Mouse (Mus musculus) MEL (cell line): ENCODE data around the gene Rgl3. TPM values are rescaled to one million over a fixed set of nuclear protein-coding genes. Genes with fewer than 3 reads are reported as not detected.

Experiments
- DNase-seq: peaks from one replicate; pipeline ENCODE4 v3.0.0; 2011; ENCODE audit warnings: low read depth, low spot score
- H3K27ac ChIP-seq: 2 replicates; pipeline ENCODE4 v1.5.1; 2012; ENCODE audit warnings: low read depth, mild to moderate bottlenecking, control low read depth, low read length, moderate library complexity; ENCODE audit not compliant: control insufficient read depth
- H3K27me3 ChIP-seq, 2 experiments: fragments of 150-350 bp in 1 of 2; sonication (generic) in 1 of 2; 2 replicates each; pipeline ENCODE4 v1.6.1; 2012; ENCODE audit warnings: low read length in 2 of 2, mild to moderate bottlenecking in 2 of 2, improper control_type of control experiment in 1 of 2, moderate library complexity in 1 of 2; ENCODE audit not compliant: insufficient read depth in 2 of 2, control insufficient read depth in 1 of 2
- H3K36me3 ChIP-seq, 2 experiments: 2 replicates each; pipeline ENCODE4 v1.6.1; 2012 to 2014; ENCODE audit warnings: low read length in 2 of 2, improper control_type of control experiment in 1 of 2, inconsistent platforms in 1 of 2, mild to moderate bottlenecking in 1 of 2; ENCODE audit not compliant: insufficient read depth in 2 of 2, control insufficient read depth in 1 of 2
- H3K4me1 ChIP-seq, 2 experiments: fragments of 150-350 bp in 1 of 2; sonication (generic) in 1 of 2; 2 replicates each; pipeline ENCODE4 v1.6.1; 2012; ENCODE audit warnings: low read length in 2 of 2, improper control_type of control experiment in 1 of 2, mild to moderate bottlenecking in 1 of 2; ENCODE audit not compliant: insufficient read depth in 2 of 2, control insufficient read depth in 1 of 2
- H3K4me3 ChIP-seq, 2 experiments: fragments of 150-350 bp in 1 of 2; sonication (generic) in 1 of 2; 2 replicates each; pipeline ENCODE4 v1.5.1; 2012; ENCODE audit warnings: low read depth in 2 of 2, low read length in 2 of 2, mild to moderate bottlenecking in 2 of 2, moderate library complexity in 2 of 2, control low read depth in 1 of 2, improper control_type of control experiment in 1 of 2; ENCODE audit not compliant: control insufficient read depth in 1 of 2, insufficient read depth in 1 of 2
- H3K79me2 ChIP-seq: 2 replicates; pipeline ENCODE4 v1.6.1; 2012; ENCODE audit warnings: mild to moderate bottlenecking, low read length, moderate library complexity; ENCODE audit not compliant: control insufficient read depth, poor library complexity, insufficient read depth
- H3K9ac ChIP-seq: 2 replicates; pipeline ENCODE4 v1.6.1; 2012; ENCODE audit warnings: low read depth, mild to moderate bottlenecking, control low read depth, low read length, moderate library complexity; ENCODE audit not compliant: control insufficient read depth, poor library complexity, severe bottlenecking
- H3K9me3 ChIP-seq: fragments of 150-350 bp; sonication (generic); replicated peaks from 2 replicates; pipeline ENCODE4 v1.6.1; 2012; ENCODE audit warnings: mild to moderate bottlenecking, low read length, improper control_type of control experiment, moderate library complexity; ENCODE audit not compliant: insufficient read depth
- BHLHE40 ChIP-seq: IDR thresholded peaks from 2 replicates; pipeline ENCODE4 v1.6.1; 2012; ENCODE audit warnings: low read depth, mild to moderate bottlenecking, inconsistent platforms, low read length, improper control_type of control experiment, borderline replicate concordance
- CHD1 ChIP-seq: IDR thresholded peaks from 2 replicates; pipeline ENCODE4 v1.6.1; 2012; ENCODE audit warnings: low read depth, mild to moderate bottlenecking, inconsistent platforms, low read length, improper control_type of control experiment
- ELF1 ChIP-seq: IDR thresholded peaks from 2 replicates; pipeline ENCODE4 v1.6.1; 2014; ENCODE audit warnings: low read depth, mild to moderate bottlenecking, inconsistent platforms, low read length, improper control_type of control experiment, moderate library complexity
- EP300 ChIP-seq, 2 experiments: IDR thresholded peaks; 2 replicates each; pipeline ENCODE4 v1.6.1; 2011; ENCODE audit warnings: improper control_type of control experiment in 2 of 2, low read length in 2 of 2, low read depth in 1 of 2, mild to moderate bottlenecking in 1 of 2
- ETS1 ChIP-seq: IDR thresholded peaks from 2 replicates; pipeline ENCODE4 v1.6.1; 2012; ENCODE audit warnings: low read depth, mild to moderate bottlenecking, inconsistent platforms, low read length, improper control_type of control experiment, moderate library complexity
- HCFC1 ChIP-seq: IDR thresholded peaks from 2 replicates; pipeline ENCODE4 v1.6.1; 2012; ENCODE audit warnings: low read depth, mild to moderate bottlenecking, inconsistent platforms, low read length, improper control_type of control experiment, moderate library complexity
- MAX ChIP-seq: IDR thresholded peaks from 2 replicates; pipeline ENCODE4 v1.6.1; 2011; ENCODE audit warnings: low read length, improper control_type of control experiment
- MXI1 ChIP-seq: IDR thresholded peaks from 2 replicates; pipeline ENCODE4 v1.6.1; 2011; ENCODE audit warnings: mild to moderate bottlenecking, low read depth, low read length, improper control_type of control experiment
- MYB ChIP-seq: IDR thresholded peaks from 2 replicates; pipeline ENCODE4 v1.6.1; 2011; ENCODE audit warnings: mild to moderate bottlenecking, low read depth, low read length, improper control_type of control experiment
- MYC ChIP-seq: IDR thresholded peaks from 2 replicates; pipeline ENCODE4 v1.6.1; 2011; ENCODE audit warnings: low read depth, mild to moderate bottlenecking, low read length, improper control_type of control experiment, moderate library complexity
- NRF1 ChIP-seq: IDR thresholded peaks from 2 replicates; pipeline ENCODE4 v1.6.1; 2014; ENCODE audit warnings: low read depth, mild to moderate bottlenecking, inconsistent platforms, low read length, improper control_type of control experiment, moderate library complexity; ENCODE audit not compliant: poor library complexity, insufficient read depth, severe bottlenecking
- POLR2AphosphoS5 ChIP-seq: IDR thresholded peaks from 2 replicates; pipeline ENCODE4 v1.6.1; 2012; ENCODE audit warnings: low read depth, borderline replicate concordance, mild to moderate bottlenecking, inconsistent platforms, low read length, moderate library complexity, mixed read lengths
- RAD21 ChIP-seq: IDR thresholded peaks from 2 replicates; pipeline ENCODE4 v1.6.1; 2011; ENCODE audit warnings: mild to moderate bottlenecking, low read depth, low read length, improper control_type of control experiment
- RCOR1 ChIP-seq: IDR thresholded peaks from 2 replicates; pipeline ENCODE4 v1.6.1; 2012; ENCODE audit warnings: low read depth, mild to moderate bottlenecking, inconsistent platforms, low read length, improper control_type of control experiment
- TBP ChIP-seq: IDR thresholded peaks from 2 replicates; pipeline ENCODE4 v1.8.0; 2011; ENCODE audit warnings: low read depth, low read length, improper control_type of control experiment
- TCF12 ChIP-seq: IDR thresholded peaks from 2 replicates; pipeline ENCODE4 v1.6.1; 2014; ENCODE audit warnings: low read depth, mild to moderate bottlenecking, inconsistent platforms, low read length, improper control_type of control experiment, moderate library complexity
- UBTF ChIP-seq: IDR thresholded peaks from 2 replicates; pipeline ENCODE4 v1.6.1; 2012; ENCODE audit warnings: low read depth, mild to moderate bottlenecking, inconsistent platforms, low read length, improper control_type of control experiment, moderate library complexity, borderline replicate concordance; ENCODE audit not compliant: insufficient read depth
- USF1 ChIP-seq: IDR thresholded peaks from 2 replicates; pipeline ENCODE4 v1.6.1; 2014; ENCODE audit warnings: low read depth, mild to moderate bottlenecking, inconsistent platforms, low read length, improper control_type of control experiment, moderate library complexity
- USF2 ChIP-seq, 2 experiments: IDR thresholded peaks; 2 replicates each; pipeline ENCODE4 v1.6.1; 2011 to 2012; ENCODE audit warnings: improper control_type of control experiment in 2 of 2, low read length in 2 of 2, borderline replicate concordance in 1 of 2, inconsistent platforms in 1 of 2, low read depth in 1 of 2, mild to moderate bottlenecking in 1 of 2; ENCODE audit not compliant: insufficient read depth in 1 of 2
- ZC3H11A ChIP-seq: IDR thresholded peaks from 2 replicates; pipeline ENCODE4 v1.6.1; 2012; ENCODE audit warnings: low read depth, mild to moderate bottlenecking, inconsistent platforms, low read length, improper control_type of control experiment
- polyA plus RNA-seq, 2 experiments: library from polyadenylated mRNA; stranded (reverse) in 1 of 2; unstranded in 1 of 2; fragments of >175 nt in 1 of 2; fragments of >200 nt in 1 of 2; gene quantifications; 2 replicates each; pipeline versions ENCODE4 v1.2.1 to v1.2.4; 2012; ENCODE audit warnings: low replicate concordance in 2 of 2, low read depth in 1 of 2; ENCODE audit not compliant: insufficient read length in 2 of 2, insufficient read depth in 1 of 2, missing spikeins in 1 of 2
- total RNA-seq: library from RNA; depleted of rRNA; stranded (reverse); fragments of 300-350 nt; gene quantifications from 2 replicates; pipeline ENCODE4 v1.2.3, GENCODE M21; 2012

Rgl3 gene
- total and polyA plus RNA-seq, 3 experiments, result not detected

DNA sequence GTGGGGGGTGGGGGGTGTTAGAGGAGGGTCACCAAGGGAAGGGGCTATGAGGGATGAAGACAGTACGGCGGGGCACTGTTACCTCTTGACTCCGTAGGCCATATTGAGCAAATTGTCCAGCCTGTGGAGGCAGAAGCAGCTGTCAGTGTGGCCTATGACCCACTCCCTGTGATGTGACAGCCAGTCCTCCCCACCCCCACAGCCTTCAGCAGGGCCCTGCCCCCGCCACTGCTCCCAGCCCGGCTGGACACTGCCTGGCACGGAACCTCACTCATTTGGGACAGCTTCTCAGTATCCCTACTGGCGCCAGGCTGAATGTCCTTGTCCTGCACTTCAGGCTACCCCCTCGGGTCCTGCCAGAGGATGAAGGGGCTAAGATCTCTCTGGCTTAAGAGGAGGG, 35.3 kb upstream of the Rgl3 start:
- no peaks in the 10 kb centered on the region for H3K36me3 ChIP-seq
- H3K9me3 ChIP-seq, result no peaks in the 10 kb centered on the region
- no peaks in the 10 kb centered on the region for H3K4me1 ChIP-seq
- H3K79me2 ChIP-seq, result no peaks in the 10 kb centered on the region
- H3K4me3 ChIP-seq, result no peak overlapping the region
- H3K9ac ChIP-seq, result no peak overlapping the region
- no peak overlapping the region for H3K27ac ChIP-seq
- DNase-seq, result no peak
- H3K27me3 ChIP-seq, result no peaks in the 10 kb centered on the region
- TF ChIP-seq POLR2AphosphoS5 (no peak), NRF1 (no peak), ZC3H11A (no peak), BHLHE40 (no peak), RCOR1 (no peak), RAD21 (no peak), TBP (no peak), CHD1 (no peak), EP300 (IDR thresholded peaks at IDR 0.05; ENCODE audit: low read depth in 1 of 2, low read length in 2 of 2) (no peak), USF2 (IDR thresholded peaks at IDR 0.05; ENCODE audit: borderline replicate concordance in 1 of 2, insufficient read depth in 1 of 2, low read depth in 1 of 2, low read length in 2 of 2) (no peak), ELF1 (no peak)

DNA sequence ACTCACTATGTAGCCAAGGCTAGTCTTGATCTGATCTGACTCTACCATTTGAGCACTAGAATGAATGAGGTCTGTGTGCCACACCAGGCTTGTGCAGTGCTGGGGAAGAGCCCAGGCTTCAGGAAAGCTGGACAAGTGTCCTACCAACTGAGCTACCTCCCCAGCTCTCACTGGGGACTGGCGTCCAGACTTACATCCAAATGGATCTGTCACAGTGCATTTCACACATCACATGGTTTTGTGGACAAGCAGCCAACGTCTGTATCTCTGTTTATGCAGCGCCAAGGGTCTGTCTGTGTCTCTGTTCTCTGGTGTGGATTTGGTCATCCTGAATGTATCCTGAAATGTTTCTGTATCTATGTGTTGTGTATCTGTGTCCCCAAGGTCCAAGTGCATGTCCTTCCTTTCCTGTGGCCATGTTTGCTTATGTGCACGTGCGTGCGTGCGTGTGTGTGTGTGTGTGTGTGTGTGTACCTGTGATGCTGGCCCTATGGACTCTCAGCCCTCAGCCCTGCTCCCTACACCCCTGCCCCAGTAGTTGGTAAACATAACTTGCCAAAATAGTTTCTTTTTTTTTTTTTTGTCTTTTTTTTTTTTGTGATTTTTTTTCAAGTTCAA, 28.1 kb upstream of the Rgl3 start:
- Histone ChIP-seq H3K79me2 (no peaks in the 10 kb centered on the region), H3K4me1 (no peaks in the 10 kb centered on the region; a peak in 1 of 4 replicates), H3K4me3 (peak overlapping the region; percentile 32 to 80), H3K27me3 (no peaks in the 10 kb centered on the region), H3K27ac (peak overlapping the region; percentile 73), H3K36me3 (peaks cover 0 to 6% of the 10 kb centered on the region in 2 experiments; a peak in 2 of 4 replicates), H3K9me3 (no peaks in the 10 kb centered on the region), H3K9ac (peak overlapping the region; percentile 49)
- DNase-seq, result peak; percentile 65
- TF ChIP-seq HCFC1 (peak; percentile 27; the same call in 1 of the 2 replicates), CHD1 (0 out of 2 replicates have a peak, but pooled peaks have one; percentile 52), MYB (no peak), MXI1 (peak; percentile 88), USF1 (no peak; the same call in 1 of the 2 replicates), BHLHE40 (peak; percentile 95), ZC3H11A (0 out of 2 replicates have a peak, but pooled peaks have one; percentile 4), TCF12 (0 out of 2 replicates have a peak, but pooled peaks have one; percentile 21), MAX (peak; percentile 82), MYC (peak; percentile 75), ETS1 (peak; percentile 31; the same call in 1 of the 2 replicates), UBTF (no peak), POLR2AphosphoS5 (peak; percentile 90)
